Mouse (Mus musculus): ENCODE measurements around the gene Gpr160. TPM values are rescaled to one million over a fixed set of nuclear protein-coding genes. Genes with fewer than 3 reads are reported as not detected.

The Gpr160 gene
- polyA plus RNA-seq, 1 experiment: 1.5 TPM

- no peak overlapping the region for H3K27ac ChIP-seq (ENCODE audit: insufficient read depth, low read length)
- no peaks in the 10 kb centered on the region; the same call in 1 of the 2 replicates for H3K4me1 ChIP-seq (ENCODE audit: control insufficient read depth, insufficient read depth, low read length)
- TF ChIP-seq POLR2A (IDR thresholded peaks at IDR 0.05; ENCODE audit: extremely low read depth, insufficient read depth, low read length): no peak
- TF ChIP-seq CTCF (IDR thresholded peaks at IDR 0.05; ENCODE audit: extremely low read depth, insufficient read depth, low read length): no peak
- no peak overlapping the region for H3K4me3 ChIP-seq (ENCODE audit: insufficient read depth, low read length)
Measured at GRCm38 (mm10) chr3:30887449-30887848, 31.7 kb downstream of the Gpr160 start.

- Histone ChIP-seq H3K4me1 (ENCODE audit: control insufficient read depth, insufficient read depth, low read length) (no peaks in the 10 kb centered on the region; the same call in 1 of the 2 replicates), H3K27ac (ENCODE audit: insufficient read depth, low read length) (no peak overlapping the region), H3K4me3 (ENCODE audit: insufficient read depth, low read length) (no peak overlapping the region)
- TF ChIP-seq CTCF (IDR thresholded peaks at IDR 0.05; ENCODE audit: extremely low read depth, insufficient read depth, low read length): no peak
- no peak for TF ChIP-seq POLR2A (IDR thresholded peaks at IDR 0.05; ENCODE audit: extremely low read depth, insufficient read depth, low read length)
Measured at GRCm38 (mm10) chr3:30889014-30889413, 33.3 kb downstream of the Gpr160 start.

GRCm38 (mm10) chr3:30896721-30897120, 41.0 kb downstream of the Gpr160 start:
- H3K4me3 ChIP-seq (ENCODE audit: insufficient read depth, low read length): no peak overlapping the region
- no peaks in the 10 kb centered on the region for H3K4me1 ChIP-seq (ENCODE audit: control insufficient read depth, insufficient read depth, low read length)
- TF ChIP-seq POLR2A (IDR thresholded peaks at IDR 0.05; ENCODE audit: extremely low read depth, insufficient read depth, low read length) (no peak), CTCF (IDR thresholded peaks at IDR 0.05; ENCODE audit: extremely low read depth, insufficient read depth, low read length) (no peak)
- H3K27ac ChIP-seq (ENCODE audit: insufficient read depth, low read length): no peak overlapping the region

GRCm38 (mm10) chr3:30899407-30899806, 43.7 kb downstream of the Gpr160 start:
- no peak for TF ChIP-seq CTCF (IDR thresholded peaks at IDR 0.05; ENCODE audit: extremely low read depth, insufficient read depth, low read length)
- no peak for TF ChIP-seq POLR2A (IDR thresholded peaks at IDR 0.05; ENCODE audit: extremely low read depth, insufficient read depth, low read length)
- Histone ChIP-seq H3K4me1 (ENCODE audit: control insufficient read depth, insufficient read depth, low read length) (no peaks in the 10 kb centered on the region), H3K4me3 (ENCODE audit: insufficient read depth, low read length) (no peak overlapping the region), H3K27ac (ENCODE audit: insufficient read depth, low read length) (no peak overlapping the region)

GRCm38 (mm10) chr3:30904658-30905057, 48.9 kb downstream of the Gpr160 start:
- Histone ChIP-seq H3K27ac (ENCODE audit: insufficient read depth, low read length) (no peak overlapping the region), H3K4me3 (ENCODE audit: insufficient read depth, low read length) (no peak overlapping the region), H3K4me1 (ENCODE audit: control insufficient read depth, insufficient read depth, low read length) (no peaks in the 10 kb centered on the region)
- no peak for TF ChIP-seq CTCF (IDR thresholded peaks at IDR 0.05; ENCODE audit: extremely low read depth, insufficient read depth, low read length)
- no peak for TF ChIP-seq POLR2A (IDR thresholded peaks at IDR 0.05; ENCODE audit: extremely low read depth, insufficient read depth, low read length)

- Histone ChIP-seq H3K4me1 (ENCODE audit: control insufficient read depth, insufficient read depth, low read length) (no peaks in the 10 kb centered on the region), H3K4me3 (ENCODE audit: insufficient read depth, low read length) (no peak overlapping the region), H3K27ac (ENCODE audit: insufficient read depth, low read length) (no peak overlapping the region)
- TF ChIP-seq CTCF (IDR thresholded peaks at IDR 0.05; ENCODE audit: extremely low read depth, insufficient read depth, low read length) (no peak), POLR2A (IDR thresholded peaks at IDR 0.05; ENCODE audit: extremely low read depth, insufficient read depth, low read length) (no peak)
Measured at GRCm38 (mm10) chr3:30917160-30917559, 61.4 kb downstream of the Gpr160 start.

- TF ChIP-seq POLR2A (IDR thresholded peaks at IDR 0.05; ENCODE audit: extremely low read depth, insufficient read depth, low read length): no peak
- no peak for TF ChIP-seq CTCF (IDR thresholded peaks at IDR 0.05; ENCODE audit: extremely low read depth, insufficient read depth, low read length)
- no peaks in the 10 kb centered on the region for H3K4me1 ChIP-seq (ENCODE audit: control insufficient read depth, insufficient read depth, low read length)
- no peak overlapping the region for H3K4me3 ChIP-seq (ENCODE audit: insufficient read depth, low read length)
- no peak overlapping the region for H3K27ac ChIP-seq (ENCODE audit: insufficient read depth, low read length)
Measured at GRCm38 (mm10) chr3:30927664-30928063, 71.9 kb downstream of the Gpr160 start.

GRCm38 (mm10) chr3:30929828-30930227, 74.1 kb downstream of the Gpr160 start:
- Histone ChIP-seq H3K4me1 (ENCODE audit: control insufficient read depth, insufficient read depth, low read length) (peaks cover 3% of the 10 kb centered on the region), H3K4me3 (ENCODE audit: insufficient read depth, low read length) (no peak overlapping the region), H3K27ac (ENCODE audit: insufficient read depth, low read length) (no peak overlapping the region)
- no peak for TF ChIP-seq POLR2A (IDR thresholded peaks at IDR 0.05; ENCODE audit: extremely low read depth, insufficient read depth, low read length)
- no peak for TF ChIP-seq CTCF (IDR thresholded peaks at IDR 0.05; ENCODE audit: extremely low read depth, insufficient read depth, low read length)

GRCm38 (mm10) chr3:30934384-30934783, 78.6 kb downstream of the Gpr160 start:
- Histone ChIP-seq H3K4me3 (ENCODE audit: insufficient read depth, low read length) (no peak overlapping the region), H3K27ac (ENCODE audit: insufficient read depth, low read length) (no peak overlapping the region), H3K4me1 (ENCODE audit: control insufficient read depth, insufficient read depth, low read length) (peaks cover 7% of the 10 kb centered on the region)
- no peak for TF ChIP-seq POLR2A (IDR thresholded peaks at IDR 0.05; ENCODE audit: extremely low read depth, insufficient read depth, low read length)
- TF ChIP-seq CTCF (IDR thresholded peaks at IDR 0.05; ENCODE audit: extremely low read depth, insufficient read depth, low read length): no peak

Other genes starting within 250 kb of the Gpr160 start
- not detected in 2 replicates for gene Lrriq4, start 211.4 kb upstream of the Gpr160 start, polyA plus RNA-seq (2012; rRNA removed)
- gene Lrrc34, start 208.1 kb upstream of the Gpr160 start, polyA plus RNA-seq (2012; rRNA removed): 0.17 TPM in 1 of 2 replicates, not detected in the other
- not detected in 2 replicates for gene Lrrc31, start 156.1 kb upstream of the Gpr160 start, polyA plus RNA-seq (2012; rRNA removed)
- 0.04 TPM in 1 of 2 replicates, not detected in the other for gene Samd7, start 109.7 kb upstream of the Gpr160 start, polyA plus RNA-seq (2012; rRNA removed)
- gene Sec62, start 63.1 kb upstream of the Gpr160 start, polyA plus RNA-seq (2012; rRNA removed): 89.9 and 90.7 TPM in 2 replicates
- 22.0 and 22.3 TPM in 2 replicates for gene Phc3, start 113.5 kb downstream of the Gpr160 start, polyA plus RNA-seq (2012; rRNA removed)
- 41.4 and 42.7 TPM in 2 replicates for gene Prkci, start 139.8 kb downstream of the Gpr160 start, polyA plus RNA-seq (2012; rRNA removed)
- 23.5 and 24.2 TPM in 2 replicates for gene Skil, start 239.1 kb downstream of the Gpr160 start, polyA plus RNA-seq (2012; rRNA removed)

All from cortical plate, adult 2 months (tissue).